Mouse (Mus musculus) forebrain, embryonic 11.5 days (tissue): Measurements from ENCODE around the gene A530084C06Rik. TPM values are rescaled to one million over a fixed set of nuclear protein-coding genes. Genes with fewer than 3 reads are reported as not detected.

Experiments
- ATAC-seq: fragments of 200-750 bp; cut with Nextera tagmentation; replicated peaks from 2 replicates; pipeline ENCODE4 v1.8.0; 2017; ENCODE audit warnings: moderate TSS enrichment; ENCODE audit not compliant: low FRiP score
- DNase-seq: peaks from one replicate; pipeline ENCODE4 v3.0.0-alpha.2; 2017; ENCODE audit warnings: low spot score
- H3K27ac ChIP-seq: fragments of 300-500 bp; sonication (generic); 2 replicates; pipeline ENCODE4 v1.5.1; 2014; ENCODE audit warnings: low read depth, low read length
- H3K27me3 ChIP-seq: fragments of 300-500 bp; sonication (generic); 2 replicates; pipeline ENCODE4 v1.6.1; 2014; ENCODE audit warnings: mild to moderate bottlenecking, low read length, mixed read lengths; ENCODE audit not compliant: control insufficient read depth, insufficient read depth
- H3K36me3 ChIP-seq: fragments of 300-500 bp; sonication (generic); 2 replicates; pipeline ENCODE4 v1.6.1; 2014; ENCODE audit warnings: mild to moderate bottlenecking, low read length, moderate library complexity, mixed read lengths; ENCODE audit not compliant: control insufficient read depth, insufficient read depth
- H3K4me1 ChIP-seq: fragments of 300-500 bp; sonication (generic); replicated peaks from 2 replicates; pipeline ENCODE4 v1.6.1; 2014; ENCODE audit warnings: low read length, mixed read lengths; ENCODE audit not compliant: control insufficient read depth, insufficient read depth
- H3K4me2 ChIP-seq: fragments of 300-500 bp; sonication (generic); 2 replicates; pipeline ENCODE4 v1.6.1; 2014; ENCODE audit warnings: low read depth, mild to moderate bottlenecking, low read length, moderate library complexity, mixed read lengths; ENCODE audit not compliant: severe bottlenecking
- H3K4me3 ChIP-seq: fragments of 300-500 bp; sonication (generic); 2 replicates; pipeline ENCODE4 v1.5.1; 2014; ENCODE audit warnings: low read depth, low read length
- H3K9ac ChIP-seq: fragments of 300-500 bp; sonication (generic); 2 replicates; pipeline ENCODE4 v1.6.1; 2014; ENCODE audit warnings: low read length
- H3K9me3 ChIP-seq: fragments of 300-500 bp; sonication (generic); 2 replicates; pipeline ENCODE4 v1.6.1; 2016; ENCODE audit warnings: low read length, mixed read lengths; ENCODE audit not compliant: control insufficient read depth
- WGBS: fragments of 180-500 bp; shearing (Covaris S2); extraction: QIAGEN DNeasy Blood & Tissue Kit; methylation state at CpG from one replicate; pipeline ENCODE4 v1.1.7; 2014; 5-methylcytosine and 5-hydroxymethylcytosine counted together
- polyA plus RNA-seq: library from polyadenylated mRNA; unstranded; fragments of >200 nt; fragmentation: Nextera tagmentation; extraction: Ambion mirVana; gene quantifications from 2 replicates; pipeline ENCODE4 v1.2.1, GENCODE M21; 2014

A530084C06Rik gene
- polyA plus RNA-seq, 1 experiment from 2014 or later, result not detected

DNA sequence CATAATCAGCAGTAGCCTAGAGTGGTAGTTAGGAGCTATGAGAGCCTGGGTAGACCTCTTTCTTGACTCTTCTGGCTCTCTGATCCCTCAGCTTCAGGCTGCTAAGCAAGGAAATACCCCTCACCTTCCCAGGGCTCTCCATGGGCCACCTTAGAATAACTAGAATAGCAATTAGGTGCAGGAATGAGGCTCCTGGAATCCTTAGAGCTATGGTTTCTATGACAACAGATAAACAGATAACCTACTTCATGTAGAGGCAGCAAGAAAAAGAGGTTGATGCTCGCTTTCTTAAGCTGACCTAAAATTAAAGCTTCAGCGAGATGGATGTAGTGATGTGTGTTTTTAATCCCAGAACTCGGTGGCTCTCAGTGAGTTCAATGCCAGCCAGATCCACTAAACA is 15.5 kb upstream of the A530084C06Rik start:
- WGBS, result 77% methylated on average over 3 of the region's 3 CpGs
- H3K9ac ChIP-seq, result no peak overlapping the region
- H3K27me3 ChIP-seq, result no peaks in the 10 kb centered on the region
- H3K27ac ChIP-seq, result no peak overlapping the region
- H3K4me2 ChIP-seq, result no peak overlapping the region
- no peaks in the 10 kb centered on the region for H3K9me3 ChIP-seq
- H3K4me1 ChIP-seq, result no peaks in the 10 kb centered on the region
- no peaks in the 10 kb centered on the region for H3K36me3 ChIP-seq
- DNase-seq, result no peak
- H3K4me3 ChIP-seq, result no peak overlapping the region
- no peak for ATAC-seq

DNA sequence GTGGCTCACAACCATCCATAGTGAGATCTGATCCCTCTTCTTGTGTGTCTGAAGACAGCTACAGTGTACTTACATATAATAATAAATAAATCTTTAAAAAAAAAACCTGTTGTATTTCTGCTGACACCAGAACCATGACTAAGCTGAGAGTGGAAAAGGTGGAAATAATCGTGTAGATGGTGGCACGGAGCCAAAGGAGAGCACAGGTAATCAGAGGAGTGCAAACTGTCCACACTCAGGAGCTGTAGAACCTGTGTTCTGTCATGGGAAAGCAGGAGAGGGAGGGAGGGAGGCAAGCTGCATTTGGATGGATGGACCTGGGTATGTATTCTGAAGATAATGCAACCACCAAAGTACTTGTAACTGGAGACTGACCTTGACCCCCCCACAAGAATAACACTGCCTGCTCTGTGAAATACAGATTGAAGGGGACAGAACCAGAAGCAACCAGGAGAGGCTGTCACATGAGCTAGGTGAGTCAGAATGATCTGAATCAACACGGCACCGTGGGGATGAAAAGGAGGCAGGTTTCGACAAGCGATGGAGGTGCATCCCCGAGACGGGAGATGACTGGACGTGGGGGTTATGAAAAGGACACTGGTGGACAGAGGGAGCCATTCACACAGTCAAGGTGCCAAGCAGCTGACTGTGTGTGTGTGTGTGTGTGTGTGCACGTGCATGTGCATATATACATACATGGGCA is 13.8 kb upstream of the A530084C06Rik start:
- DNase-seq (no peak), ATAC-seq (no peak)
- Histone ChIP-seq H3K4me1 (no peaks in the 10 kb centered on the region), H3K9me3 (no peaks in the 10 kb centered on the region), H3K9ac (no peak overlapping the region), H3K27ac (no peak overlapping the region), H3K4me2 (no peak overlapping the region), H3K36me3 (no peaks in the 10 kb centered on the region), H3K4me3 (no peak overlapping the region), H3K27me3 (no peaks in the 10 kb centered on the region)
- WGBS, result 94% methylated on average over 10 of the region's 10 CpGs

DNA sequence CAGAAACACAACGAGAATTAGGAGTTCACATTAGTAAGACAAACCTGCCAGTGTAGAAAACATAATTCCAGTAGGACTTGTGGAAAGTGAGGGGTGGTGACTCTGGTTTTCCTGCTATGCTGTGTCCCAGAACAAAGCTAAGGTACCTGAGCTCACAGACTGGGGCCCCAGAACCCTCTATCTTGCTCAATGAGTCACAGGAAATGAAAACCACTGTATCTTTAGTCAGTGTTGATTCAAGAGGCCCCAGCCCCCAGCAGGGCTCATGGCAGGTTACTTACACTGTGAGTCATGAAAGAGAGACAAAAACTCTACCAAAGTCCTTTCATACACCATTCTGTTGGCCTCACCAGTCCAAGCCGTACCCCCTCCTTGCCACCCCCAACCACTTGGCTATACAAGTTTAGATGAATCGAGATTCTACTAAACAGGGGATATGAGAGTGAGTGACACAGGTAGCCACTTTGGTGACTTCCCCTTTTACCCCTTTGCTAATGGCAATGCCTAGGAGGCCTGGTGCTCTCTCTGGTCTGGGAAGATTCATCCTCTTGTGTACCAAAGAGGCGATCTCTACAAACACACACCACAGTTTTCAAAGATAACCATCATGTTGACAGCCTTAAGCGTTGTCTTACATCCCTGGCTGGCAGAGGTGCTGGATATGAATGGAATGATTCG is 8.6 kb upstream of the A530084C06Rik start:
- Histone ChIP-seq H3K27me3 (peaks cover 4% of the 10 kb centered on the region; the same call in 1 of the 2 replicates), H3K4me1 (no peaks in the 10 kb centered on the region), H3K4me2 (no peak overlapping the region), H3K4me3 (no peak overlapping the region), H3K27ac (no peak overlapping the region), H3K36me3 (no peaks in the 10 kb centered on the region), H3K9me3 (no peaks in the 10 kb centered on the region), H3K9ac (no peak overlapping the region)
- ATAC-seq (no peak), DNase-seq (no peak)
- WGBS, result 85% methylated on average over 6 of the region's 6 CpGs

DNA sequence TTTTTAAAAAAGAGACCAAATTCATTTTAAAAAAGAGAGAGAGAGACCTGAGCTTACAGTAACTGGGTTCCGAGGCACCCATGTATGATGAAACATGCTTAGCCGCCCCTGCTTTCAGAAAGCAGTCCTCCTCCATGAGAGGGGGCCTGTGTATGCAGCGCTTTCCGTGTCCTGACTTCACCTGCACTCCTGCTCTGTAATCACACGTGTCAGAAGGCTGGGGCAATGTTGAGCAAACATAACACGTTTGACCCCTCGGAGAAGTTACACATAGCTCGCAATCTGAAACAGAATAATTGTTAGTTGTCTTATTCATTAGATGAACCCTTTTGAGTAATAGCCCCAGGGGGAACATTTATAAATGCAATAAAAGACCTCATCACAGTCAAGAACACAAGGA is 8.0 kb upstream of the A530084C06Rik start:
- H3K27ac ChIP-seq, result no peak overlapping the region
- H3K4me3 ChIP-seq, result no peak overlapping the region
- H3K9ac ChIP-seq, result no peak overlapping the region
- DNase-seq (no peak), ATAC-seq (no peak)
- H3K36me3 ChIP-seq, result no peaks in the 10 kb centered on the region
- H3K27me3 ChIP-seq, result peaks cover 5% of the 10 kb centered on the region
- H3K4me1 ChIP-seq, result no peaks in the 10 kb centered on the region
- no peak overlapping the region for H3K4me2 ChIP-seq
- no peaks in the 10 kb centered on the region for H3K9me3 ChIP-seq
- 84% methylated on average over 8 of the region's 8 CpGs for WGBS

DNA sequence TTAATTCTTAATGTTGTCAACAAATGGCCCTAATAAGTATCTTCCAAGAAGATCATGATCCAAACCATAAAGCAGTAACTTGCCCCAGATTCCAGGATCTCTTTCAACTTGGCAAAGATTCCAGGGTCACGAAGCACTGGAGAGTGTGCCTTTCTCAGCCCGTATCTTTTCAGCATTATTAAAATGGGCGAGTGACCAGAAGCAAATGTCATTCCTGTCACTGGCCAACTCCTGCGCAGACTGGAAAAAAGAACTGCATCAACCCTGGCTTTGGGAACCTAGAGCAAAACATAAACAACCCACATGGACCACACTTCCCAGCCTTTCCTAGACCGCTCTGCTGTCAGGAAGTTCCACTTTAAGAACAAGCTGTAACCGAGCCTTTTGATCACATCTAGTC is 5.3 kb upstream of the A530084C06Rik start:
- DNase-seq, result no peak
- 65% methylated on average over 6 of the region's 6 CpGs for WGBS

DNA sequence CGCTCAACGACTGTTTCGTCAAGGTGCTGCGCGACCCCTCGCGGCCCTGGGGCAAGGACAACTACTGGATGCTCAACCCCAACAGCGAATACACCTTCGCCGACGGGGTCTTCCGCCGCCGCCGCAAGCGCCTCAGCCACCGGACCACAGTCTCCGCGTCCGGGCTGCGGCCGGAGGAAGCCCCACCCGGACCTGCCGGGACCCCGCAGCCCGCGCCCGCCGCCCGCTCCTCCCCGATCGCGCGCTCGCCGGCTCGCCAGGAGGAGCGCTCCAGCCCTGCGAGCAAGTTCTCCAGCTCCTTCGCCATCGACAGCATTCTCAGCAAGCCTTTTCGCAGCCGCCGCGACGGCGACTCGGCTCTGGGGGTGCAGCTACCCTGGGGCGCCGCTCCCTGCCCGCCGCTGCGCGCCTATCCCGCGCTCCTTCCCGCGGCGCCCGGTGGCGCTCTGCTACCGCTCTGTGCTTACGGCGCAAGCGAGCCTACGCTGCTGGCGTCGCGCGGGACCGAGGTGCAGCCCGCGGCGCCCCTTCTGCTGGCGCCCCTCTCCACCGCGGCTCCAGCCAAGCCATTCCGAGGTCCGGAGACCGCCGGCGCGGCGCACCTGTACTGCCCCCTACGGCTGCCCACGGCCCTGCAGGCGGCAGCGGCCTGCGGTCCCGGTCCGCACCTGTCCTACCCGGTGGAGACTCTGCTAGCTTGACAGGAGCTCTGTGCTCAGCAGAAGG is 449 bp upstream of the A530084C06Rik start:
- no peaks in the 10 kb centered on the region for H3K9me3 ChIP-seq
- H3K4me2 ChIP-seq, result peak overlapping the region; percentile 99
- peaks cover 18% of the 10 kb centered on the region for H3K4me1 ChIP-seq
- no peaks in the 10 kb centered on the region for H3K36me3 ChIP-seq
- peak; percentile 68 for ATAC-seq
- WGBS, result under 1% methylated on average over 86 of the region's 92 CpGs
- DNase-seq, result peak; percentile 85
- H3K27ac ChIP-seq, result no peak overlapping the region
- H3K9ac ChIP-seq, result peak overlapping the region; percentile 21; the same call in 1 of the 2 replicates
- H3K4me3 ChIP-seq, result peak overlapping the region; percentile 55
- H3K27me3 ChIP-seq, result peaks cover 75% of the 10 kb centered on the region

More for the DNA sequence above, 5.3 kb upstream of the A530084C06Rik start:
- Histone ChIP-seq H3K4me1 (peaks cover 1% of the 10 kb centered on the region; the same call in 1 of the 2 replicates), H3K27me3 (peaks cover 27% of the 10 kb centered on the region), H3K27ac (no peak overlapping the region), H3K36me3 (no peaks in the 10 kb centered on the region), H3K4me3 (no peak overlapping the region), H3K4me2 (no peak overlapping the region), H3K9me3 (no peaks in the 10 kb centered on the region), H3K9ac (no peak overlapping the region)
- ATAC-seq, result no peak

DNA sequence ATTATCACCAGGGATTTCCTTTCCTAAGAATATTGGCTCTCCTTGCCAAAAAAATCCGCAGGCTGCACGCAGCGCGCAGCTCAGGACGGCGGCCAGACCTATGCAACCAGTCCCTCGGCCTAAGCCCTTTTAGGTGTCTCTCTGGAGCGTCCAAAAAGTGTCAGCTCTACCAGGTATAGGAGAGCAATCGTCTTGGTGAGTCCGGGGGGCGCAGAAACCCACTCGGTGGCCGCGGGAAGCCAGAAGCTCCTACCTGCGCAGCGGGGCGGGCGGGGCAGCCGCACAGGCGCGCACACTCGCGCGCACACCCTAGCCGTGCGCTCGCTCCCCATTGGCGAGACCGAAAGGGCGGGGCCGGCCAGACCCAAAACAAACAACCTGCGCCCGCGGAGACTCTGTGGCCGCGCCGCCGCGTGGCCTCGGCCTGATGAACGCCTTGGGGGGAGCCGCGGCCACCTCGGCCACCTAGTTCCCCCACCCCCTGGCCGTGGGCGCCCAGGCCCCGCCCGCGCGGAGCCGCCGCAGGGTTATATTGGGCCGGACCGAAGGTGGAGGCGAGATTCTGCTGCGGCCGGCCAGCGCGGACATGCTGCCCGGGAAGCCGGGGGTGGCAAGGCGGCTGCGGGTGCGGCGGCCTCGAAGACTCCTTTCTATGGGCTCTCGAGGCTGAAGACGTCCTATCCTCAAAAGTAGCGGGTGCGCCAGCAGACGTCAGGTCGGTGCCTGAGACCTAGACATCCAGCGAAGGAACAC is 1.2 kb downstream of the A530084C06Rik start:
- Histone ChIP-seq H3K4me2 (peak overlapping the region; percentile 99), H3K4me1 (peaks cover 18% of the 10 kb centered on the region), H3K27ac (no peak overlapping the region), H3K36me3 (no peaks in the 10 kb centered on the region), H3K9me3 (no peaks in the 10 kb centered on the region), H3K4me3 (peak overlapping the region; percentile 55), H3K9ac (peak overlapping the region; percentile 23), H3K27me3 (peaks cover 74% of the 10 kb centered on the region)
- ATAC-seq (peak; percentile 46), DNase-seq (peak; percentile 75)
- WGBS, result under 1% methylated on average over 73 of the region's 73 CpGs
